Mouse (Mus musculus): ENCODE results near the gene Synm.

The Synm gene

DNA sequence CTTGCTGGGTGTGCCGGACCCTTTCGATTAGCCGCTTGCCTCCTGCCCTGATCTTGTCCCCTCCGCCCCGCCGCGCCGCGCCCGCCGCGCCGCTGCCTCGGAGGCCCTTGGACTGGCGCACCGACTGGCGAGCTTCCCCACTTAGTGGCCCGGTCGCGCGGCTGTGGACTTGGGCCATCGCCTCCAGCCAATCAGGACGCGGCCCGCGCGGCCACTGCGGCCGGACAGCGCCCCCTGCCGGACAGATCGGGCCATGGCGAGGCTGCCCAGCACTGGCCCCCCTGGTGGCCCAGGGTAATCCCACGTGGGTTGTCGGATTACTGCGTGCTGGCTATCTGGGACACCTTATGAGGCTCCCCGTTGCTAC lies at the start of gene Synm:
TSS of gene Synm (minus strand) at position 114 of the 367 bp plus-strand sequence.
- in situ Hi-C loops (cut with MboI; ENCODE audit: low sequenced_read_pairs): no loop called here

- in situ Hi-C loops (cut with MboI; ENCODE audit: low sequenced_read_pairs): loop anchor here (10.0 kb wide), 1 partner anchor 331 kb away; no protein-coding TSS in a partner anchor
Measured at GRCm38 (mm10) chr7:67803857-67804215, 44.3 kb upstream of the Synm start.

- in situ Hi-C loops (cut with MboI; ENCODE audit: low sequenced_read_pairs): loop anchor here (10.0 kb wide), 1 partner anchor 332 kb away; no protein-coding TSS in a partner anchor
Measured at GRCm38 (mm10) chr7:67803015-67803856, 43.7 kb upstream of the Synm start.

GRCm38 (mm10) chr7:67801022-67801421 lies 41.5 kb upstream of the Synm start:
- in situ Hi-C loops (cut with MboI; ENCODE audit: low sequenced_read_pairs): loop anchor here (10.0 kb wide), 1 partner anchor 334 kb away; no protein-coding TSS in a partner anchor

GRCm38 (mm10) chr7:67800547-67800946 lies 41.0 kb upstream of the Synm start:
- in situ Hi-C loops (cut with MboI; ENCODE audit: low sequenced_read_pairs): loop anchor here (10.0 kb wide), 1 partner anchor 334 kb away; no protein-coding TSS in a partner anchor

GRCm38 (mm10) chr7:67798476-67798875 lies 38.9 kb upstream of the Synm start:
- in situ Hi-C loops (cut with MboI; ENCODE audit: low sequenced_read_pairs): loop anchor here (25.0 kb wide), 1 partner anchor 514 kb away; no protein-coding TSS in a partner anchor

- in situ Hi-C loops (cut with MboI; ENCODE audit: low sequenced_read_pairs): loop anchor here (25.0 kb wide), 1 partner anchor 515 kb away; no protein-coding TSS in a partner anchor
Measured at GRCm38 (mm10) chr7:67797065-67797464, 37.5 kb upstream of the Synm start.

GRCm38 (mm10) chr7:67793449-67793848 lies 33.9 kb upstream of the Synm start:
- in situ Hi-C loops (cut with MboI; ENCODE audit: low sequenced_read_pairs): loop anchor here (25.0 kb wide), 1 partner anchor 519 kb away; no protein-coding TSS in a partner anchor

DNA sequence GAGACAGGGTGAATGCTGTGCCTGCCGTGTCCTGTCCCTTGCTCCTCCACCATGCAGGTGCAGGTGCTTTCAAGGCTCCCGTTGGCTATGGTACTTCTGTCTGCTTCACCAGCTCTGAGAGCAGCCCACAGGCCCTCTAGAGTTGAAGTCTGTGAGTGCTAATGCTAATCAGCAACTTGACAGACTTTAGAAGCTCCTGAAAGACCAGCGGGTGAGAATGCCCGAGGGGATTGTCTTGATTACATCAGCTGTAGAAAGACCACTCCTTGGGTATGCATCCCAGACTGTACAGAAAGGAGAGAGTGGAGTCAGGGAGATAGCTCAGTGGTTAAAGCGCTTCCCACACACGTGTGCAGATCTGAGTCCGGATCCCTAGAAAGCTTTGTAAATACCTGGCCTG lies 31.7 kb upstream of the Synm start:
- in situ Hi-C loops (cut with MboI; ENCODE audit: low sequenced_read_pairs): loop anchor here (25.0 kb wide), 1 partner anchor 521 kb away; no protein-coding TSS in a partner anchor

DNA sequence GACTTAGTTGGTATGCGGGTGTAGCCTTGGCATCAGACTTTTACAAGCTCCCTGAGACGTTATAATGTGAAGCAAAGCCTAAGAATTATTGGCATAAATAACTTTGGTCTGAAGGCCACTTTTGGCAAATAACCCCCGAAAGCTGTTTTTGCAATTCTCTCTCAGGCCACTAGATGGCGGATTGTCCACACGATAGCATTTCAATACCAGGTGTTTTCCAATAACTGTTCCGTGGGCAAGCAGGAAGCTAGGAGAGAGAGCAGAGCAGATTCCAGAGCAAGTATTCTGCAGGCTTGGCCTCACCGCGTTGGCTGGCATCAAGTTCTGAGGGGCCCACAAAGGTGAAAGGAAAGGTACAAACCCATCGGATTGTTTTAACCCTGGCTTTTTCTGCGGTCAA lies 29.2 kb upstream of the Synm start:
- in situ Hi-C loops (cut with MboI; ENCODE audit: low sequenced_read_pairs): loop anchor here (25.0 kb wide), 1 partner anchor 524 kb away; no protein-coding TSS in a partner anchor

DNA sequence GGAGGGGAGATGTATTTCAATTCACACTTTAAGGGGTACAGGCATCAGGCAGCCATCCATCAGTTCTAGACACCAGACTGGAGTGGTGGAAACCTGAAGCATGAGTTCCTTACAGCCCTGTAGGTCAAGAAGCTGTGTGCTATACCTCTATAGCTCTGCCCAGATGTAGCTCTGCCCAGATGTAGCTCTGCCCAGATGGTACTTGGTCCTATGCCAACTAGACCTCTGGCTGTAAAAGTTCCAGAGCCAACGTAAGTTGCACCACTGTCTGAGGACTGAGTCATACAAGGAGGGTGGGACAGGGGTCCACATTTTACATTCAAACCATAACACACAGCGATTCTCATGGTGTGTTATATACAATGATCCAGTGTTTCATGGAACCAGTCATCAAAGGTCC lies 28.3 kb upstream of the Synm start:
- in situ Hi-C loops (cut with MboI; ENCODE audit: low sequenced_read_pairs): loop anchor here (25.0 kb wide), 1 partner anchor 524 kb away; no protein-coding TSS in a partner anchor

- in situ Hi-C loops (cut with MboI; ENCODE audit: low sequenced_read_pairs): loop anchor here (25.0 kb wide), 1 partner anchor 536 kb away; no protein-coding TSS in a partner anchor
Measured at GRCm38 (mm10) chr7:67776636-67777305, 17.2 kb upstream of the Synm start.

- in situ Hi-C loops (cut with MboI; ENCODE audit: low sequenced_read_pairs): loop anchor here (25.0 kb wide), 1 partner anchor 537 kb away; no protein-coding TSS in a partner anchor
Measured at GRCm38 (mm10) chr7:67775623-67776022, 16.1 kb upstream of the Synm start.

DNA sequence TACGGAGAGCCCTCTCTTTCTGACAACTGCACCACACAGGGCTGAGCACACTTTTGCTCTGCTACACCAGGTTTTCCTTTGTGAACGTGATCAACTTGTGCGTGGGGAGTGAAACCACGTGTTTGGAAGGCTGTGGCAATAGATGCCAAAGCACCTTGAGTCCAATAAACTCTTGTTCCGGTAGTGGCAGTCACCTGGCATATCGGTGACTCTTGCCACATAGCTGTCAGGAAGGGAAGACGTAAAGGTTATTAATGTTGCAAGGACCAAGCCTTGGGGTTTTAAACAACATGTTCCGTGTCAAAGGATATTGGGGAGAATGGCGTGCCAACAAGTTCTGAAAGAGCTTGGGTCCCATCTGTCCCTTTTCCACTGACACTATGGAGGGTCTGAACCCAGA lies 12.7 kb upstream of the Synm start:
- in situ Hi-C loops (cut with MboI; ENCODE audit: low sequenced_read_pairs): no loop called here

- in situ Hi-C loops (cut with MboI; ENCODE audit: low sequenced_read_pairs): no loop called here
Measured at GRCm38 (mm10) chr7:67769487-67769886, 9.9 kb upstream of the Synm start.

GRCm38 (mm10) chr7:67768125-67768524 lies 8.6 kb upstream of the Synm start:
- in situ Hi-C loops (cut with MboI; ENCODE audit: low sequenced_read_pairs): no loop called here

DNA sequence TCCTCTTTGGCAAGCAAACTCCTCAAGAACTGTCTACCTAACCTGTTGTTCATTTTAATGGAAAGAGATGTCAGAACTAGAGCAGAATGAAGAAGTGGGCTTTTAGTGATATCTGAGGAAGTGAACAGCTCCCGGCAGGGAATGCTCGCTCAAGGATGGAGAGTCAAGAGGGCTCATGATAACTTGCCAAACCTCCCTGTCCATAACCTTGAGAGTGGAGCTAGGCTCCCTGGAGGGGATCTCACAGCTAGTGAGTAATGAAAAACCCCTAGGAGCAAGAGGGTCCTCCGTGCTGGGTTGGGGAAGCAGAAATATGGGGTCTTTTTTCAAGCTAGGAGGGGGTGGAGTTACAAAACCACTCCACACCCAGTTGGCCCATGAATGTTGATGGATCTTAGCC lies 4.1 kb upstream of the Synm start:
- in situ Hi-C loops (cut with MboI; ENCODE audit: low sequenced_read_pairs): no loop called here

GRCm38 (mm10) chr7:67758858-67759628 lies 499 bp downstream of the Synm start:
- in situ Hi-C loops (cut with MboI; ENCODE audit: low sequenced_read_pairs): no loop called here

GRCm38 (mm10) chr7:67758506-67758857 lies 1.1 kb downstream of the Synm start:
- in situ Hi-C loops (cut with MboI; ENCODE audit: low sequenced_read_pairs): no loop called here

DNA sequence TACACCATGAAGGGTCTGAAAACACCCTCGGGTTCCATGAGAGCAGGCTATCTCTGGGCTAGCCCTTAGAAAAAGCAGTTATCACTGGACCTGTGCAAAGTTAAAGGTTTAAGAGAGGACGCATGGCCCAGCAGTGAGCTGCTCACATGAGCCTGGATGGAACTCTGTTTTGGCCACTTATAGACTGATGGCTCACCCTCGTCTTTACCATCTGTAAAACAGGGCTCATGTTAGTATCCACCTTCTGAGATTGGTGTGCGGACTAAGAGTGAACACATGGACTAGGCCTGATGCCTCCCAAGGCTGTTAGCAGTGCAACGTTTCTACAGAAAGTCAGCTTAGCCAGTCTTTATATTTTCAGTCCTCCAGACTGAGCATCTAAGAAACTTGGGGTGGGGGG lies 2.9 kb downstream of the Synm start:
- in situ Hi-C loops (cut with MboI; ENCODE audit: low sequenced_read_pairs): no loop called here

DNA sequence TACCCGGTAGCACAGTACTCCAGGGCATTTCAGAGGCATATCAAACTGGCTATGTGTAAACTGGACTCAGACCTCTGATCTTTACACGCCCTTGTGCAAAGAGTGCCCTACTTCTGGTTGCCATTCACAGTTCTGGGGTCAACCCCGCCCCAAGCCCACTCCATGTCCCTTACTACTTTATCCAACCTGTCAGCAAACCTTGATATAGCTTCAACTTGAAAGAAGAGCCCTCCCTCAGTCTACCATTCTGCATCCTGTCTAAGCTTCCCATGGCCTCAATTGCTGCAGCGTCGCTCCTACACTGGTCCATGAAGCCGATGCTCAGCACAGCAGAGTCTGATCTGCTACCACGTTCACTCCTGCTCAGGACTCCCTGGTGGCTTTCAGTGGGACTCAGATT lies 4.2 kb downstream of the Synm start:
- in situ Hi-C loops (cut with MboI; ENCODE audit: low sequenced_read_pairs): no loop called here
